Mouse (Mus musculus): ENCODE results near the gene Sfxn3. TPM values are rescaled to one million over a fixed set of nuclear protein-coding genes. Genes with fewer than 3 reads are reported as not detected.
A peak's percentile ranks its signal among the peaks of the same experiment; 100 is the strongest.

The Sfxn3 gene
- polyA plus RNA-seq, 1 experiment from 2014 or later = 30.3 TPM

DNA sequence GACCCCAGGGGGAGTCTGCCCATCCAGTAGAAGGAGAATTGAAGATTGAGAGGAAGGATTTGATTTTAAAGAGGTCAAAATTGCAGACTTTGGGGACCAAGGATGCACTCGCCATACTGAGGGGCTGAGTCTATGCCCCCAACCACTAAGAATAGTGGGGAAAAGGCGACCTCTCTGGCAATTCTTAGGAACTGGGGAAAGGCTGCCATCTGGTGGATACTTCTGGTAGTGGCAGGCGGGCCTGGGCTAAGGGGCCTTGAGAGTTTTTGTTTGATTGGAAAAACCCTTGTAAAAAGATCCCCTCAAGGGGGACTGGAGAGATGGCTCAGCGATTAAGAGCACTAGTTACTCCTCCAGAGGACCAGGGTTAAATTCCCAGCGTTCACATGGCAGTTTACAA lies 34.0 kb downstream of the Sfxn3 start:
- peaks cover 99% of the 10 kb centered on the region for H3K27me3 ChIP-seq
- H3K36me3 ChIP-seq (replicated peaks) = no peaks in the 10 kb centered on the region
- H3K4me3 ChIP-seq (replicated peaks) = peak overlapping the region; percentile 31
- no peak for ATAC-seq (ENCODE audit: low FRiP score)
- peak overlapping the region; percentile 51 for H3K4me2 ChIP-seq
- H3K9ac ChIP-seq = no peak overlapping the region
- H3K9me3 ChIP-seq = no peaks in the 10 kb centered on the region
- H3K27ac ChIP-seq = no peak overlapping the region
- 0% methylated on average over 5 of the region's 5 CpGs for WGBS
- H3K4me1 ChIP-seq = peaks cover 33% of the 10 kb centered on the region

DNA sequence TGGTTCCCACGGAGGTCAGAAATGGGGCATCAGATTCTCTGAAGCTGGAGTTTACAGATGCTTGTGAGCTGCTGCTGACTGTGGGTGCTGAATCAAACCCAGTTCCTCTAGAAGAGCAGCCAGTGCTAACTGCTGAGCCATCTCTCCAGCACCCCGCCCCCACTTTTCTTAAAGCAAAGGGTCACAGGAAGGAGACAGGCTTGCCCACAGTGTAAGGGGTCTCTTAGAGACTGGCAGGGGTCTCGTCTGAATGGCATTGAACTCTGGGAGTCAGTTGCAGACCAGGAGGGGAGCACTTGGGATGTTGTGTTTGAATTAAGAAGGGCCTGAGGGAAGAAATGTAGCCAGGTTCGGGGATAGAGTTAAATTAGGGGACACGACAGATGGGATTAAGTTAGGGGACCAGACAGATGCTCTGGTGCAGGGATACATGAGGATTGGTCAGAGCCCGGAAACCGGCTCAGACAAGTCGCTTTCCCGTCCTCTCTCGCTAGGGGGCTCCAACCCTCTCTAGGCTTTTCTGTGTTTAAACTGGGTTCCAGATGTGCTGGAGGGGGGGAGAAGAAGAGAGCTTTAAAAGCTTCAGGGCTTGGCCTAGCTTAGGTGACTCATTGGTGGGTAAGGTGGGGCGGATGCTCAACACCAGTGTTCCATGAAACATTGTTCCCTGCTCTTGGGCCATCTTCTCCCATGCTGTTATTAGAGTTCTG lies 34.7 kb downstream of the Sfxn3 start:
- no peak overlapping the region for H3K4me3 ChIP-seq (replicated peaks)
- peaks cover 99% of the 10 kb centered on the region for H3K27me3 ChIP-seq
- peaks cover 25% of the 10 kb centered on the region for H3K4me1 ChIP-seq
- no peak overlapping the region for H3K4me2 ChIP-seq
- no peaks in the 10 kb centered on the region for H3K9me3 ChIP-seq
- H3K9ac ChIP-seq = no peak overlapping the region
- ATAC-seq (ENCODE audit: low FRiP score) = no peak
- no peaks in the 10 kb centered on the region for H3K36me3 ChIP-seq (replicated peaks)
- H3K27ac ChIP-seq = no peak overlapping the region
- 13% methylated on average over 11 of the region's 11 CpGs for WGBS

DNA sequence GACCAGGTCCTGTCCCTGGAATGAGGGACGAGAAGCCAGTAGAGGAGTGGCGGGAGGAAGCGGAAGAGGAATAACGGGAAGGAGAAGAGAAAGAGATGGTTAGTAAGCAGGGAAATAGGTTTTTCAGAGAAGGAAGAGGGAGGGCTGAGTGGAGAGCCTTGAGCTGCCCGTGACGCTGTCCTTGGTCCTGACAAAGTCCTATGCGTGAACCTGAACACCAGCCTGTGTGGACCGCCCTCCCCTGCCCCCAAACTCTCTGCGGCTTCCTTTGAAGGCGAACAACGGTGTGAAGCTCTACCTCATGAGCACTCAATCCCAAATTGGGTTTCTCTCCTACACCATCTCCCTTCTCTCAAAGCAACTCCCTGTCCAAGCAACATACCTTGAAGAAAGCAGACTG lies 50.6 kb downstream of the Sfxn3 start:
- 40% methylated on average over 11 of the region's 11 CpGs for WGBS
- Histone ChIP-seq H3K4me2 (no peak overlapping the region), H3K4me3 (replicated peaks) (no peak overlapping the region), H3K4me1 (no peaks in the 10 kb centered on the region), H3K27me3 (peaks cover 19% of the 10 kb centered on the region), H3K9ac (no peak overlapping the region), H3K36me3 (replicated peaks) (no peaks in the 10 kb centered on the region), H3K27ac (no peak overlapping the region), H3K9me3 (no peaks in the 10 kb centered on the region)
- no peak for ATAC-seq (ENCODE audit: low FRiP score)

DNA sequence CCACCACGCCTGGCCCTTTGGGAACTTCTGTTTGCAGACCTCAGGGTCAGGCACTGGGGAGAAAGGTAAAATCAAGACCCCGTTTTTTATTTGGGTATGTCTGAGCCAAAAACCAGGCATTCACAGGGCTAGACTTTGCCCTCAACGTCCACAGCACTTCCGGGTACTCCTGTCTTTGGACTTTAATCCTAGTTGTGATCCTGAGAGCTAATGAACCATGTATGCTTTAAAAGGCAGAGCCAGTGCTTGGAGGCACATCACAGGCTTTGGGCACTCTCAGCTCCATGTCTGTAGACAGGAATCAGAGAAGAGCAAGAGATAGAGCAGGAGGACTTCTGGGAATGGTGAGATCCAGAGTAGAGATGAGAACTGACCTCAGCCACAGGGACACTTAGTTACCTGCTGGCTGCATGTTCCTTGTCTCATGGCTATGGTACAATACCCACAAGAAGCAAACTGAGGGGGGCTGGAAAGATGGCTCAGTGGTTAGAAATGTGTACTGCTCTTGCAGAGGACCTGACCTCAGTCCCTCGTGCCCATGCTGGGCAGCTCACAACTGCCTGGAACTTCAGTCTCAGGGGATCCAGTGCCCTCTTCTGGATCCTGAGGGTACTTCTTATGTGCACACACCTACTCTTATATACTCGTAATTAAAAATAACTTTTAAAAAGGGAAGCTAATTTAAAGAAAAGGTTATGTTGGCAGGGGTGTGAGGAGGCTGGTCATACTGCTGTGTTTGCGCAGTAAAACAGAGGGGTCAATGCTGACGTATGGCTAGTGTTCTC lies 53.4 kb downstream of the Sfxn3 start:
- WGBS = 73% methylated on average over 8 of the region's 8 CpGs

DNA sequence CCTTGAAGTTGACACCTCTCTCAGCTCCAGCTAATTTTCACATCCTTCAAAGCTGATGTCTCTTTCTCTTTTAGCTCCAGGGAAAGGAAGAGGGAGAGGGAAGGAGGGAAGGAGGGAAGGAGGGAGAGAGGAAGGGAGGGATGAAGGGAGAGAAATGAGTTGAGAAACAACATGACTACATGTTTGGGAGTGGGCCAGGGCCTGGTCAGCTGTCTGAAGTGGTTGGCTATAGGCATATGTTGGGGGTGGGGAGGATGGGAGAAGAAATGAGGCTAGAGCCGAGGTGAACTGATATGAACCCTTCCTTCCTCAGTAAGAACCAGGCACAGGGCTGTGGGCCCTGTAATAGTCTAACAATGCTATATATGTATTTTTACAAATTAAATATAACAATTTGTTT lies 58.3 kb downstream of the Sfxn3 start:
- peaks cover 43% of the 10 kb centered on the region for H3K27me3 ChIP-seq
- ATAC-seq (ENCODE audit: low FRiP score) = no peak
- WGBS = 45% methylated on average over 1 of the region's 1 CpGs

More for the DNA sequence above, 53.4 kb downstream of the Sfxn3 start:
- H3K27me3 ChIP-seq = peaks cover 43% of the 10 kb centered on the region
- H3K4me3 ChIP-seq (replicated peaks) = no peak overlapping the region
- H3K27ac ChIP-seq = no peak overlapping the region
- no peaks in the 10 kb centered on the region for H3K9me3 ChIP-seq
- H3K4me1 ChIP-seq = no peaks in the 10 kb centered on the region
- H3K4me2 ChIP-seq = no peak overlapping the region
- ATAC-seq (ENCODE audit: low FRiP score) = no peak
- no peak overlapping the region for H3K9ac ChIP-seq
- no peaks in the 10 kb centered on the region for H3K36me3 ChIP-seq (replicated peaks)

More for the DNA sequence above, 58.3 kb downstream of the Sfxn3 start:
- Histone ChIP-seq H3K9me3 (no peaks in the 10 kb centered on the region), H3K4me3 (replicated peaks) (no peak overlapping the region), H3K9ac (no peak overlapping the region), H3K4me2 (no peak overlapping the region), H3K4me1 (no peaks in the 10 kb centered on the region), H3K36me3 (replicated peaks) (no peaks in the 10 kb centered on the region), H3K27ac (no peak overlapping the region)

Other genes starting within 250 kb of the Sfxn3 start
- 48.7 and 53.3 TPM in 2 replicates for gene Slf2, start 116.4 kb upstream of the Sfxn3 start, polyA plus RNA-seq (2016; fragmentation: Nextera tagmentation; extraction: Ambion mirVana)
- 7.0 and 7.5 TPM in 2 replicates for gene Sema4g, start 58.4 kb upstream of the Sfxn3 start, polyA plus RNA-seq (2016; fragmentation: Nextera tagmentation; extraction: Ambion mirVana)
- 23.5 and 23.9 TPM in 2 replicates for gene Twnk, start 41.8 kb upstream of the Sfxn3 start, polyA plus RNA-seq (2016; fragmentation: Nextera tagmentation; extraction: Ambion mirVana)
- 71.0 and 75.8 TPM in 2 replicates for gene Mrpl43, start 41.1 kb upstream of the Sfxn3 start, polyA plus RNA-seq (2016; fragmentation: Nextera tagmentation; extraction: Ambion mirVana)
- 48.7 and 51.4 TPM in 2 replicates for gene Lzts2, start 33.1 kb upstream of the Sfxn3 start, polyA plus RNA-seq (2016; fragmentation: Nextera tagmentation; extraction: Ambion mirVana)
- gene Pdzd7, start 1.8 kb upstream of the Sfxn3 start, polyA plus RNA-seq (2016; fragmentation: Nextera tagmentation; extraction: Ambion mirVana) = 0.45 and 0.50 TPM in 2 replicates
- gene Kazald1, start 27.7 kb downstream of the Sfxn3 start, polyA plus RNA-seq (2016; fragmentation: Nextera tagmentation; extraction: Ambion mirVana) = 0.86 and 0.95 TPM in 2 replicates
- 0.11 TPM in 1 of 2 replicates, not detected in the other for gene Tlx1, start 103.2 kb downstream of the Sfxn3 start, polyA plus RNA-seq (2016; fragmentation: Nextera tagmentation; extraction: Ambion mirVana)
- not detected in 2 replicates for gene Lbx1, start 188.3 kb downstream of the Sfxn3 start, polyA plus RNA-seq (2016; fragmentation: Nextera tagmentation; extraction: Ambion mirVana)

Data from forebrain, embryonic 12.5 days (tissue).